Mouse (Mus musculus) liver, embryonic 14.5 days (tissue): ENCODE results near the gene Trim7. TPM values are rescaled to one million over a fixed set of nuclear protein-coding genes. Genes with fewer than 3 reads are reported as not detected.

Experiments
- ATAC-seq: fragments of 200-750 bp; cut with Nextera tagmentation; 2 replicates; pipeline ENCODE4 v1.8.0; 2017; ENCODE audit warnings: moderate number of reproducible peaks, mild to moderate bottlenecking, moderate library complexity; ENCODE audit not compliant: insufficient read depth
- DNase-seq, 3 experiments: peaks; one replicate each; pipeline ENCODE4 v3.0.0-alpha.2; 2012 to 2013; ENCODE audit warnings: low read depth in 3 of 3, low spot score in 3 of 3
- H3K27ac ChIP-seq: fragments of 300-500 bp; sonication (generic); 2 replicates; pipeline ENCODE4 v1.5.1; 2014; ENCODE audit warnings: moderate library complexity, mild to moderate bottlenecking, control low read depth, inconsistent platforms
- H3K27me3 ChIP-seq: fragments of 300-500 bp; sonication (generic); 2 replicates; pipeline ENCODE4 v1.6.1; 2014; ENCODE audit warnings: mild to moderate bottlenecking, low read length, moderate library complexity; ENCODE audit not compliant: control insufficient read depth, insufficient read depth
- H3K36me3 ChIP-seq: fragments of 300-500 bp; sonication (generic); replicated peaks from 2 replicates; pipeline ENCODE4 v1.6.1; 2014; ENCODE audit warnings: low read depth; ENCODE audit not compliant: control insufficient read depth, insufficient read depth
- H3K4me1 ChIP-seq, 2 experiments: fragments of 200-500 bp in 1 of 2; fragments of 300-500 bp in 1 of 2; sonication (generic) in 1 of 2; replicated peaks; 2 replicates each; pipeline ENCODE4 v1.6.1; 2012 to 2014; ENCODE audit warnings: antibody characterized with exemption in 1 of 2, inconsistent platforms in 1 of 2, low read length in 1 of 2; ENCODE audit not compliant: control insufficient read depth in 2 of 2, insufficient read depth in 2 of 2
- H3K4me2 ChIP-seq: fragments of 300-500 bp; sonication (generic); 2 replicates; pipeline ENCODE4 v1.6.1; 2014; ENCODE audit warnings: low read depth, mild to moderate bottlenecking, control low read depth, moderate library complexity
- H3K4me3 ChIP-seq, 2 experiments: fragments of 200-500 bp in 1 of 2; fragments of 300-500 bp in 1 of 2; sonication (generic) in 1 of 2; 2 replicates each; pipeline ENCODE4 v1.5.1; 2012 to 2014; ENCODE audit warnings: low read depth in 2 of 2, low read length in 2 of 2, mild to moderate bottlenecking in 2 of 2, control low read depth in 1 of 2, inconsistent platforms in 1 of 2, moderate library complexity in 1 of 2; ENCODE audit not compliant: insufficient read depth in 1 of 2
- H3K9ac ChIP-seq: fragments of 300-500 bp; sonication (generic); replicated peaks from 2 replicates; pipeline ENCODE4 v1.6.1; 2014; ENCODE audit warnings: mild to moderate bottlenecking, control low read depth, moderate library complexity
- H3K9me3 ChIP-seq: fragments of 300-500 bp; sonication (generic); 2 replicates; pipeline ENCODE4 v1.6.1; 2016; ENCODE audit warnings: low read length, mixed read lengths; ENCODE audit not compliant: control insufficient read depth
- CTCF ChIP-seq: IDR thresholded peaks from 2 replicates; pipeline ENCODE4 v1.5.1; 2016; ENCODE audit warnings: antibody characterized with exemption, low read depth, control low read depth
- EP300 ChIP-seq: IDR thresholded peaks from 2 replicates; pipeline ENCODE4 v1.6.1; 2016; ENCODE audit warnings: antibody characterized with exemption, low read depth
- WGBS: fragments of 180-500 bp; shearing (Covaris S2); extraction: QIAGEN DNeasy Blood & Tissue Kit; methylation state at CpG from one replicate; pipeline ENCODE4 v1.1.7; 2014; ENCODE audit not compliant: insufficient replicate concordance; 5-methylcytosine and 5-hydroxymethylcytosine counted together
- polyA plus RNA-seq, 2 experiments: library from polyadenylated mRNA; depleted of rRNA in 1 of 2; stranded (reverse) in 1 of 2; unstranded in 1 of 2; fragments of >200 nt; fragmentation: Nextera tagmentation in 1 of 2; extraction: Ambion mirVana in 1 of 2; gene quantifications; 2 replicates each; pipeline versions ENCODE4 v1.2.1 to v1.2.3; 2012 to 2014

The Trim7 gene
- polyA plus RNA-seq, 2 experiments, result 0.04 to 0.23 TPM

GRCm38 (mm10) chr11:48823536-48823972, 2.4 kb upstream of the Trim7 start:
- Histone ChIP-seq H3K4me2 (peak overlapping the region; percentile 62), H3K9ac (0 out of 2 replicates have a peak overlapping the region, but pooled peaks have one; percentile 10), H3K9me3 (no peaks in the 10 kb centered on the region), H3K4me3 (peak overlapping the region; percentile 34 to 65), H3K36me3 (no peaks in the 10 kb centered on the region), H3K27ac (no peak overlapping the region), H3K27me3 (peaks cover 15% of the 10 kb centered on the region), H3K4me1 (peaks cover 9 to 21% of the 10 kb centered on the region in 2 experiments)
- no peak; the same call in 1 of the 2 replicates for TF ChIP-seq CTCF
- no peak for TF ChIP-seq EP300
- under 1% methylated on average over 15 of the region's 15 CpGs for WGBS
- DNase-seq (peak; percentile 75 to 79 (median 77)), ATAC-seq (peak; percentile 72)

GRCm38 (mm10) chr11:48824311-48824830, 1.6 kb upstream of the Trim7 start:
- Histone ChIP-seq H3K36me3 (no peaks in the 10 kb centered on the region), H3K4me3 (peak overlapping the region; percentile 34 to 65), H3K9ac (0 out of 2 replicates have a peak overlapping the region, but pooled peaks have one; percentile 14), H3K4me1 (peaks cover 9 to 18% of the 10 kb centered on the region in 2 experiments), H3K27ac (no peak overlapping the region), H3K27me3 (peaks cover 15% of the 10 kb centered on the region), H3K4me2 (peak overlapping the region; percentile 62), H3K9me3 (no peaks in the 10 kb centered on the region)
- DNase-seq (no peak), ATAC-seq (no peak)
- TF ChIP-seq CTCF (no peak), EP300 (no peak)
- 7% methylated on average over 21 of the region's 22 CpGs for WGBS

- Histone ChIP-seq H3K9ac (peak overlapping the region; percentile 48), H3K27me3 (peaks cover 15% of the 10 kb centered on the region), H3K4me1 (peaks cover 9 to 18% of the 10 kb centered on the region in 2 experiments), H3K4me2 (peak overlapping the region; percentile 83), H3K9me3 (no peaks in the 10 kb centered on the region), H3K27ac (no peak overlapping the region), H3K36me3 (no peaks in the 10 kb centered on the region), H3K4me3 (peak overlapping the region; percentile 55 to 59)
- DNase-seq (no peak), ATAC-seq (no peak)
- 5% methylated on average over 6 of the region's 6 CpGs for WGBS
- TF ChIP-seq CTCF, result no peak
- TF ChIP-seq EP300, result no peak
Observed at GRCm38 (mm10) chr11:48826752-48827096, 784 bp downstream of the Trim7 start.

GRCm38 (mm10) chr11:48827926-48828325, 2.0 kb downstream of the Trim7 start:
- no peaks in the 10 kb centered on the region for H3K9me3 ChIP-seq
- TF ChIP-seq CTCF (no peak), EP300 (no peak)
- no peak overlapping the region for H3K27ac ChIP-seq
- no peak overlapping the region for H3K4me2 ChIP-seq
- no peak overlapping the region for H3K9ac ChIP-seq
- ATAC-seq, result no peak
- H3K27me3 ChIP-seq, result peaks cover 15% of the 10 kb centered on the region
- 73% methylated on average over 6 of the region's 6 CpGs for WGBS
- H3K4me1 ChIP-seq, result peaks cover 9 to 17% of the 10 kb centered on the region in 2 experiments
- no peaks in the 10 kb centered on the region for H3K36me3 ChIP-seq
- no peak for DNase-seq
- no peak overlapping the region for H3K4me3 ChIP-seq

GRCm38 (mm10) chr11:48830279-48830678, 4.3 kb downstream of the Trim7 start:
- H3K9ac ChIP-seq, result no peak overlapping the region
- H3K27me3 ChIP-seq, result peaks cover 4% of the 10 kb centered on the region
- no peaks in the 10 kb centered on the region for H3K36me3 ChIP-seq
- TF ChIP-seq CTCF (no peak), EP300 (no peak)
- H3K4me3 ChIP-seq, result no peak overlapping the region
- no peaks in the 10 kb centered on the region for H3K9me3 ChIP-seq
- peaks cover 8 to 9% of the 10 kb centered on the region in 2 experiments; a peak in 3 of 4 replicates for H3K4me1 ChIP-seq
- no peak overlapping the region for H3K27ac ChIP-seq
- DNase-seq (no peak), ATAC-seq (no peak)
- WGBS, result 42% methylated on average over 2 of the region's 2 CpGs
- H3K4me2 ChIP-seq, result no peak overlapping the region
